Mouse (Mus musculus): ENCODE data around the gene St8sia2. TPM values are rescaled to one million over a fixed set of nuclear protein-coding genes. Genes with fewer than 3 reads are reported as not detected.
A peak's percentile ranks its signal among the peaks of the same experiment; 100 is the strongest.

The St8sia2 gene
- polyA plus RNA-seq, 1 experiment from 2014 or later = 6.2 TPM

- H3K36me3 ChIP-seq = no peaks in the 10 kb centered on the region
- ATAC-seq (ENCODE audit: insufficient read depth, low FRiP score, low read depth) = no peak
- H3K9ac ChIP-seq = no peak overlapping the region
- no peak overlapping the region for H3K27ac ChIP-seq
- H3K4me1 ChIP-seq = no peaks in the 10 kb centered on the region
- H3K4me3 ChIP-seq (replicated peaks) = no peak overlapping the region
- no peaks in the 10 kb centered on the region for H3K27me3 ChIP-seq (replicated peaks)
- WGBS = 46% methylated on average over 5 of the region's 5 CpGs
- no peak overlapping the region for H3K4me2 ChIP-seq
- no peaks in the 10 kb centered on the region for H3K9me3 ChIP-seq
These were observed 59.0 kb downstream of the St8sia2 start for GRCm38 (mm10) chr7:73954441-73954840.

DNA sequence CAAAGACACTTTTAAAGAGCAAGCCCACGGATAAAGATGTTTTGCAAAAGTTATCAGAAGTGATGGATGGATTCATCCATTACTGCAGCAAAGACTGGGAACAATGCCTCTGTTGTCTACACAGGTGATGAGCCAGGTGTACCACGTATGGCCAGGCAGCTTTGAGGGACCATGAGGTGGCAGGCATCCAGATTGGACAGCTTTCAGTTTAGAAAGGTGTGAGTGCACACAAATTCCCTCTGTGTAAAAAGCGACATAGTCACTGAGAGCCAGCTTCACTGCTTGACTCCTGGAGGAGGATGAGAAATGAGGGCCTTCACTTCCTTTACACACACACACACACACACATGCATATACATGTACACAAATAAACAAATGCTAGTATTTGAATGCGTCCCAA lies 60.4 kb downstream of the St8sia2 start:
- WGBS = 72% methylated on average over 4 of the region's 4 CpGs
- no peaks in the 10 kb centered on the region for H3K27me3 ChIP-seq (replicated peaks)

GRCm38 (mm10) chr7:73941640-73942039 lies 71.8 kb downstream of the St8sia2 start:
- Histone ChIP-seq H3K9me3 (no peaks in the 10 kb centered on the region), H3K4me3 (replicated peaks) (no peak overlapping the region), H3K4me1 (peaks cover 10% of the 10 kb centered on the region; the same call in 1 of the 2 replicates), H3K27ac (peak overlapping the region; percentile 11; the same call in 1 of the 2 replicates), H3K9ac (no peak overlapping the region), H3K36me3 (no peaks in the 10 kb centered on the region), H3K4me2 (no peak overlapping the region), H3K27me3 (replicated peaks) (no peaks in the 10 kb centered on the region)
- ATAC-seq (ENCODE audit: insufficient read depth, low FRiP score, low read depth) = peak; percentile 73; the same call in 1 of the 2 replicates
- WGBS = 13% methylated on average over 4 of the region's 4 CpGs

More for the DNA sequence above, 60.4 kb downstream of the St8sia2 start:
- Histone ChIP-seq H3K4me2 (no peak overlapping the region), H3K4me1 (no peaks in the 10 kb centered on the region), H3K9me3 (no peaks in the 10 kb centered on the region), H3K27ac (no peak overlapping the region), H3K4me3 (replicated peaks) (no peak overlapping the region), H3K36me3 (no peaks in the 10 kb centered on the region), H3K9ac (no peak overlapping the region)
- no peak for ATAC-seq (ENCODE audit: insufficient read depth, low FRiP score, low read depth)

GRCm38 (mm10) chr7:73939236-73939635 lies 74.3 kb downstream of the St8sia2 start:
- Histone ChIP-seq H3K4me3 (replicated peaks) (no peak overlapping the region), H3K9ac (no peak overlapping the region), H3K9me3 (no peaks in the 10 kb centered on the region), H3K36me3 (no peaks in the 10 kb centered on the region), H3K27me3 (replicated peaks) (no peaks in the 10 kb centered on the region), H3K27ac (no peak overlapping the region), H3K4me2 (no peak overlapping the region), H3K4me1 (peaks cover 10% of the 10 kb centered on the region; the same call in 1 of the 2 replicates)
- no peak for ATAC-seq (ENCODE audit: insufficient read depth, low FRiP score, low read depth)
- WGBS = 88% methylated on average over 8 of the region's 8 CpGs

- ATAC-seq (ENCODE audit: insufficient read depth, low FRiP score, low read depth) = no peak
- no peak overlapping the region for H3K9ac ChIP-seq
- peaks cover 10% of the 10 kb centered on the region; the same call in 1 of the 2 replicates for H3K4me1 ChIP-seq
- no peak overlapping the region for H3K4me2 ChIP-seq
- H3K36me3 ChIP-seq = no peaks in the 10 kb centered on the region
- no peak overlapping the region for H3K4me3 ChIP-seq (replicated peaks)
- H3K27ac ChIP-seq = no peak overlapping the region
- H3K27me3 ChIP-seq (replicated peaks) = no peaks in the 10 kb centered on the region
- no peaks in the 10 kb centered on the region for H3K9me3 ChIP-seq
- 83% methylated on average over 7 of the region's 7 CpGs for WGBS
These were observed 75.3 kb downstream of the St8sia2 start for GRCm38 (mm10) chr7:73938046-73938810.

GRCm38 (mm10) chr7:73936119-73936518 lies 77.4 kb downstream of the St8sia2 start:
- no peaks in the 10 kb centered on the region for H3K36me3 ChIP-seq
- ATAC-seq (ENCODE audit: insufficient read depth, low FRiP score, low read depth) = no peak
- H3K27me3 ChIP-seq (replicated peaks) = no peaks in the 10 kb centered on the region
- H3K27ac ChIP-seq = no peak overlapping the region
- H3K4me3 ChIP-seq (replicated peaks) = no peak overlapping the region
- no peak overlapping the region for H3K4me2 ChIP-seq
- H3K9ac ChIP-seq = no peak overlapping the region
- peaks cover 6% of the 10 kb centered on the region; the same call in 1 of the 2 replicates for H3K4me1 ChIP-seq
- H3K9me3 ChIP-seq = no peaks in the 10 kb centered on the region
- WGBS = 48% methylated on average over 3 of the region's 3 CpGs

DNA sequence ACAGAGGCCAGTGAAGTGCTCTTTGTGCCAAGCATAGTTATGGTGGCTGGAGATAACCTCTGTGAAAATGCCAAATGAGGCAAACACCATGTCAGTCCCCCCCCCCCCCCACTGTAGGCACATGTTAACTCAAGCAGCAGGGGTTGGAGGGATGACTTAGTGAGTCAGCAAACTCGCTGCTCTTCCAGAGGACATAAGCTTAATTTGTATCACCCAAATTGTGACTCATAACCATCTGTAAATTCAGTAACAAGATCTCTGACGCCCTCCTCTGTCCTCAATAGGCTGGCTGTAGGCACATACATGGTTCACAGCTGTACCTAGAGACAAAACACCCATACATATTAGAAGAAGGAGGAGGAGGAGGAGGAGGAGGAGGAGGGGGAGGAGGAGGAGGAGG lies 77.8 kb downstream of the St8sia2 start:
- no peaks in the 10 kb centered on the region for H3K36me3 ChIP-seq
- 63% methylated on average over 2 of the region's 2 CpGs for WGBS
- no peak overlapping the region for H3K4me2 ChIP-seq
- H3K4me1 ChIP-seq = peaks cover 3% of the 10 kb centered on the region; the same call in 1 of the 2 replicates
- no peaks in the 10 kb centered on the region for H3K9me3 ChIP-seq
- H3K27me3 ChIP-seq (replicated peaks) = no peaks in the 10 kb centered on the region
- H3K9ac ChIP-seq = no peak overlapping the region
- no peak overlapping the region for H3K27ac ChIP-seq
- no peak overlapping the region for H3K4me3 ChIP-seq (replicated peaks)
- no peak for ATAC-seq (ENCODE audit: insufficient read depth, low FRiP score, low read depth)

DNA sequence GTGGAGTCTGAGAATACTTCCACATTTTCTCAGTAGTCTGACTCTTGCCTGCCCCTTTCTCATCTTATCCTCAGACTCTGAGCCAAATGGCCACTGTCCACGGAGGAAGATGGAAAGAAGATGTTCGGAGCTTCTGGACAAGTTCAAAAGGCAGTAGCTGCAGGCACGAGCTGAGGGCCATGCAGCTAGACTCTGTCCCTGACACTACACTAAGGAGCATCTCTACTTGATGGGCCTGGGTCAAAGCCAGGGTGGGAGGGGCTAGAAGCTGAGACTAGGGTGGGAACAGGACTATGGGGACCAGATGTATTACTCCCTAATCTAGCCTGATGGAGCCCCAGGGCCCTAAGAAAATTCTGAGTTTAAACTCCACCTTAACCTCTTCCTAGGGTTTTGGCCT lies 80.5 kb downstream of the St8sia2 start:
- H3K9me3 ChIP-seq = no peaks in the 10 kb centered on the region
- no peaks in the 10 kb centered on the region for H3K36me3 ChIP-seq
- no peaks in the 10 kb centered on the region for H3K27me3 ChIP-seq (replicated peaks)
- no peak overlapping the region for H3K27ac ChIP-seq
- H3K4me2 ChIP-seq = no peak overlapping the region
- no peak for ATAC-seq (ENCODE audit: insufficient read depth, low FRiP score, low read depth)
- WGBS = 56% methylated on average over 3 of the region's 3 CpGs
- no peaks in the 10 kb centered on the region for H3K4me1 ChIP-seq
- H3K4me3 ChIP-seq (replicated peaks) = no peak overlapping the region
- no peak overlapping the region for H3K9ac ChIP-seq

DNA sequence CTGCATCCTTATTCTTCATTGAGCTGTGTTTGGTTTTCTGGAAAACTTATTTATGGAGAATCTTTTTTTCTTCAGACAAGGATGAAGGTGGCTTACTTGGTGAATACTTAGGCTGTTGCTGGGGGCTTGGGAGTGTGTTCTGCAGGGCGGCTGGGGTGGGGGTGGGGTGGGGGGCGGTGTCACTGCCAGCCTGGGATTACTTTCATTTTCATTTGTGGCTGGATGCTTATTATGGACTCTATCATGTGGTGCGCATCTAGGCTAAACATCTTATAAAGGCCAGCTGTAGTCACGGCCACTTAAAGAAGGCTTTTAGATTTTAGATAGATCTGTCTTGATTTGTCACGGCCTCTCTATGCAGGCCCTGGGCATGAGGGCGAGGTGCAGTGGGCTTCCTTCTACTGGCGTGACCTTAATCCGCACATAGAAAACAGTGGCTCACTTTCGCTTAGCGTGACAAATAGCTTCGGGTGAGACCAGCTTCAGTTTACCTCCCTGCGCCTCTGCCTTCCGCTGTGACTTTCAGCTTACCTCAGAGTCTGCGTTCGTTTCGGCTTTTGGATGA lies 92.5 kb downstream of the St8sia2 start:
- H3K4me1 ChIP-seq = peaks cover 4% of the 10 kb centered on the region; the same call in 1 of the 2 replicates
- no peaks in the 10 kb centered on the region for H3K9me3 ChIP-seq
- no peak overlapping the region for H3K9ac ChIP-seq
- H3K27ac ChIP-seq = no peak overlapping the region
- no peaks in the 10 kb centered on the region for H3K36me3 ChIP-seq
- no peak overlapping the region for H3K4me2 ChIP-seq
- no peak overlapping the region for H3K4me3 ChIP-seq (replicated peaks)
- H3K27me3 ChIP-seq (replicated peaks) = no peaks in the 10 kb centered on the region
- ATAC-seq (ENCODE audit: insufficient read depth, low FRiP score, low read depth) = no peak
- 71% methylated on average over 16 of the region's 16 CpGs for WGBS

DNA sequence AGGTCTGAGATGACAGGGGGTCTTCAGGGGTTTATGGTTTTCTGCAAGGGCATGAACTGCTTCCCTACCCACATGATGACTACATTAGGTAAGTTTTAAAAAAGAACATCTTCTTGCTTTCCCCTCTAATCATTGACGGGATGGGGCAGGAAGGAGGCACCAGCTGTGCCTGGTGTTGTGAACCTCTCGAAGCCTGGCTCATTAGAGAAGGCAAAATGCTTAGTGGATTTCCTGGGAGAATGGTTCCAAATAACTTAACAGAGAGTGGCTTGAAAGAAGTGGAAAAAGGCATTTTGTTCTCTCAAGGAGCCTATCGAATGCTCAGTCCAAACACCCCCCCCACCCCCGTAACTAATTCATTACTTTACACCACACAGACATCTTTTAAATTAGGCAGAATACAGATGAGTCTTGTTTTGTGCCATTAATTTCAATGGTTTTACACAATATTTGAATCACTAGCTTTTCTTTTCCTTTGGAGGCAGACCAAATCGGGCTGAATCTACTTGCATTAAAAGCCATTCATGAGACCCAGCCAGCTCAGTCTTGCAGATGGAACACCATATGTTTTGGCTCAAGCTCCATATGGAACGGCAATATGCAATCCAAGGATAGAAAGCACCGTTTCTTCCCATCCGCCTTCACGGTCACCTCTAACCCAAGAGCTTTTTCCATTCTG lies 95.7 kb downstream of the St8sia2 start:
- peaks cover 4% of the 10 kb centered on the region; the same call in 1 of the 2 replicates for H3K4me1 ChIP-seq
- H3K4me2 ChIP-seq = no peak overlapping the region
- 52% methylated on average over 9 of the region's 9 CpGs for WGBS
- peak overlapping the region; percentile 73 for H3K27ac ChIP-seq
- no peaks in the 10 kb centered on the region for H3K27me3 ChIP-seq (replicated peaks)
- H3K36me3 ChIP-seq = no peaks in the 10 kb centered on the region
- no peaks in the 10 kb centered on the region for H3K9me3 ChIP-seq
- no peak overlapping the region for H3K4me3 ChIP-seq (replicated peaks)
- no peak overlapping the region for H3K9ac ChIP-seq
- peak; percentile 69; the same call in 1 of the 2 replicates for ATAC-seq (ENCODE audit: insufficient read depth, low FRiP score, low read depth)

DNA sequence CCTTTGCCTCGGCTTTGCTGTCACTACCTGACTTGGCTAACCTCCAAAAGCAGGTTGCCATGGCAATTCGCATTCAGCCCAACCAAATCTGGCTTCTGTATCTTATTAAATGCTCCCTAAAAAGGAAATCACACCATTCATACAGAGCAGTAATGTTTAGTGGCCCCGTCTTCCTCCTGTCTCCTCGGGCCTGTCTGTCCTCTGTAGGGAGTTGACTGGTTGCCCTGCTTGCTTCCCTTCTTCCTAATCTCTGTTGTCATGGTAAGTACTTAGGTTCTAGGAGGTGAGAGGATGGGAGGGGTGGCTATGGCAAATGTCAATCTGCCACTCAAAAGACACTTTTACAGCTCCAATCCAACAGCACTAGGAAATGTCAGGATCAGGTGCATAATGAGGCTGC lies 101.6 kb downstream of the St8sia2 start:
- Histone ChIP-seq H3K27me3 (replicated peaks) (no peaks in the 10 kb centered on the region), H3K9me3 (no peaks in the 10 kb centered on the region), H3K4me1 (no peaks in the 10 kb centered on the region), H3K36me3 (no peaks in the 10 kb centered on the region), H3K9ac (no peak overlapping the region), H3K27ac (no peak overlapping the region), H3K4me2 (no peak overlapping the region), H3K4me3 (replicated peaks) (no peak overlapping the region)
- WGBS = 35% methylated on average over 4 of the region's 4 CpGs
- no peak for ATAC-seq (ENCODE audit: insufficient read depth, low FRiP score, low read depth)

DNA sequence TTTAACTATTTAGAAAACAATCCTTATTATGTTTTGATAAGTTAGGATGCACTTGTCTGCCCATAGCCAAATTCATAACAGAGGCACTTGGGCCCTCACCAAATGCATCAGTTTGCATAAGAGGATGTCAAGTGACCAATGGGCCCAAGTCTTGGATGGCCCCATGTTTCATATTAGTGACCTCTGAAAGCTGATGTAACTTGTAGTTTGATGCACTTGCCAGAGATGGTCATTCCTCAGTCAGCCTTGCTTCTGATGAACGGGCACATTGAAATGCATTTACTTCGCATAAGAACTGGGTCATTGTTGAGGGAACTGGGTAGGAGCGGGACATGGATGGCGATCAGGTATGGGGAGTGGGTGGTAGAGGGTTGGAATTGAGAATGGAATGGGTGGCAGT lies 102.6 kb downstream of the St8sia2 start:
- no peak overlapping the region for H3K4me2 ChIP-seq
- H3K4me1 ChIP-seq = no peaks in the 10 kb centered on the region
- no peak overlapping the region for H3K4me3 ChIP-seq (replicated peaks)
- 89% methylated on average over 4 of the region's 4 CpGs for WGBS
- no peak for ATAC-seq (ENCODE audit: insufficient read depth, low FRiP score, low read depth)
- no peaks in the 10 kb centered on the region for H3K9me3 ChIP-seq
- H3K27me3 ChIP-seq (replicated peaks) = no peaks in the 10 kb centered on the region
- H3K9ac ChIP-seq = no peak overlapping the region
- H3K27ac ChIP-seq = no peak overlapping the region
- no peaks in the 10 kb centered on the region for H3K36me3 ChIP-seq

All from stomach, embryonic 15.5 days (tissue).